In genomic region chr5:118824791-118825190, GRCm38 (mm10) we compare ENCODE assay signal across 6 mouse cellular contexts.
"Had no signal": no experiment of that assay in that cellular context is flagged by ENCODE, and none has a peak within 500 bp of the region (broad histone marks: within the 10 kb centered on the region; RNA-seq: fewer than 3 reads in every experiment).

No protein-coding gene starts in this region.

- ATAC-seq: midbrain, embryonic 13.5 days had no signal

- DNase-seq: kidney, postnatal 14 days; lung, adult 2 months; lung, postnatal 36 days; right cerebral cortex, postnatal 14 days; thymus, postnatal 4 days had no signal
